Mouse (Mus musculus): ENCODE measurements around the gene Gm37240. TPM values are rescaled to one million over a fixed set of nuclear protein-coding genes. Genes with fewer than 3 reads are reported as not detected.

The Gm37240 gene
- polyA plus RNA-seq, 1 experiment from 2014 or later: 0.52 TPM

GRCm38 (mm10) chr3:84637890-84638578 lies 1249.3 kb downstream of the Gm37240 start:
- no peak overlapping the region for H3K4me2 ChIP-seq (replicated peaks; ENCODE audit: low read depth, low read length)
- no peaks in the 10 kb centered on the region for H3K27me3 ChIP-seq (ENCODE audit: control insufficient read depth, insufficient read depth, low read length)
- no peak overlapping the region for H3K4me3 ChIP-seq (ENCODE audit: low read depth, low read length)
- no peak overlapping the region for H3K27ac ChIP-seq (ENCODE audit: low read depth, low read length)
- ATAC-seq (ENCODE audit: low FRiP score): no peak
- H3K9ac ChIP-seq (ENCODE audit: low read depth, low read length): no peak overlapping the region
- no peaks in the 10 kb centered on the region for H3K36me3 ChIP-seq (ENCODE audit: control insufficient read depth, insufficient read depth, low read length)
- no peak for DNase-seq (ENCODE audit: low spot score)
- no peaks in the 10 kb centered on the region for H3K9me3 ChIP-seq (ENCODE audit: control insufficient read depth, low read length)
- H3K4me1 ChIP-seq (replicated peaks; ENCODE audit: control insufficient read depth, insufficient read depth, low read length): no peaks in the 10 kb centered on the region
- WGBS: 67% methylated on average over 12 of the region's 12 CpGs

- H3K27ac ChIP-seq (ENCODE audit: low read depth, low read length): no peak overlapping the region
- H3K9me3 ChIP-seq (ENCODE audit: control insufficient read depth, low read length): no peaks in the 10 kb centered on the region
- no peak overlapping the region for H3K4me3 ChIP-seq (ENCODE audit: low read depth, low read length)
- H3K27me3 ChIP-seq (ENCODE audit: control insufficient read depth, insufficient read depth, low read length): no peaks in the 10 kb centered on the region
- 92% methylated on average over 6 of the region's 6 CpGs for WGBS
- no peak overlapping the region for H3K4me2 ChIP-seq (replicated peaks; ENCODE audit: low read depth, low read length)
- no peak overlapping the region for H3K9ac ChIP-seq (ENCODE audit: low read depth, low read length)
- no peaks in the 10 kb centered on the region for H3K4me1 ChIP-seq (replicated peaks; ENCODE audit: control insufficient read depth, insufficient read depth, low read length)
- DNase-seq (ENCODE audit: low spot score): no peak
- no peak for ATAC-seq (ENCODE audit: low FRiP score)
- H3K36me3 ChIP-seq (ENCODE audit: control insufficient read depth, insufficient read depth, low read length): no peaks in the 10 kb centered on the region
These were observed 1250.2 kb downstream of the Gm37240 start for GRCm38 (mm10) chr3:84637095-84637494.

- Histone ChIP-seq H3K9me3 (ENCODE audit: control insufficient read depth, low read length) (no peaks in the 10 kb centered on the region), H3K36me3 (ENCODE audit: control insufficient read depth, insufficient read depth, low read length) (no peaks in the 10 kb centered on the region), H3K4me3 (ENCODE audit: low read depth, low read length) (no peak overlapping the region), H3K27ac (ENCODE audit: low read depth, low read length) (no peak overlapping the region), H3K9ac (ENCODE audit: low read depth, low read length) (no peak overlapping the region), H3K4me1 (replicated peaks; ENCODE audit: control insufficient read depth, insufficient read depth, low read length) (no peaks in the 10 kb centered on the region), H3K27me3 (ENCODE audit: control insufficient read depth, insufficient read depth, low read length) (no peaks in the 10 kb centered on the region), H3K4me2 (replicated peaks; ENCODE audit: low read depth, low read length) (no peak overlapping the region)
- 97% methylated on average over 9 of the region's 9 CpGs for WGBS
- ATAC-seq (ENCODE audit: low FRiP score) (no peak), DNase-seq (ENCODE audit: low spot score) (no peak)
These were observed 1255.7 kb downstream of the Gm37240 start for GRCm38 (mm10) chr3:84631586-84631985.

- ATAC-seq (ENCODE audit: low FRiP score): no peak
- WGBS: 65% methylated on average over 3 of the region's 3 CpGs
These were observed 1265.3 kb downstream of the Gm37240 start for GRCm38 (mm10) chr3:84622026-84622425.

GRCm38 (mm10) chr3:84619725-84620124 lies 1267.6 kb downstream of the Gm37240 start:
- DNase-seq (ENCODE audit: low spot score): no peak
- no peaks in the 10 kb centered on the region for H3K4me1 ChIP-seq (replicated peaks; ENCODE audit: control insufficient read depth, insufficient read depth, low read length)
- no peaks in the 10 kb centered on the region for H3K27me3 ChIP-seq (ENCODE audit: control insufficient read depth, insufficient read depth, low read length)
- no peak overlapping the region for H3K4me3 ChIP-seq (ENCODE audit: low read depth, low read length)
- ATAC-seq (ENCODE audit: low FRiP score): no peak
- no peak overlapping the region for H3K9ac ChIP-seq (ENCODE audit: low read depth, low read length)
- 93% methylated on average over 6 of the region's 6 CpGs for WGBS
- no peak overlapping the region for H3K27ac ChIP-seq (ENCODE audit: low read depth, low read length)
- H3K4me2 ChIP-seq (replicated peaks; ENCODE audit: low read depth, low read length): no peak overlapping the region
- H3K36me3 ChIP-seq (ENCODE audit: control insufficient read depth, insufficient read depth, low read length): no peaks in the 10 kb centered on the region
- no peaks in the 10 kb centered on the region for H3K9me3 ChIP-seq (ENCODE audit: control insufficient read depth, low read length)

More at GRCm38 (mm10) chr3:84622026-84622425, 1265.3 kb downstream of the Gm37240 start:
- Histone ChIP-seq H3K4me3 (ENCODE audit: low read depth, low read length) (no peak overlapping the region), H3K4me2 (replicated peaks; ENCODE audit: low read depth, low read length) (no peak overlapping the region), H3K4me1 (replicated peaks; ENCODE audit: control insufficient read depth, insufficient read depth, low read length) (no peaks in the 10 kb centered on the region), H3K27me3 (ENCODE audit: control insufficient read depth, insufficient read depth, low read length) (no peaks in the 10 kb centered on the region), H3K9ac (ENCODE audit: low read depth, low read length) (no peak overlapping the region), H3K36me3 (ENCODE audit: control insufficient read depth, insufficient read depth, low read length) (no peaks in the 10 kb centered on the region), H3K9me3 (ENCODE audit: control insufficient read depth, low read length) (no peaks in the 10 kb centered on the region), H3K27ac (ENCODE audit: low read depth, low read length) (no peak overlapping the region)
- DNase-seq (ENCODE audit: low spot score): no peak

- H3K4me1 ChIP-seq (replicated peaks; ENCODE audit: control insufficient read depth, insufficient read depth, low read length): no peaks in the 10 kb centered on the region
- 94% methylated on average over 7 of the region's 7 CpGs for WGBS
- H3K4me2 ChIP-seq (replicated peaks; ENCODE audit: low read depth, low read length): no peak overlapping the region
- no peak overlapping the region for H3K4me3 ChIP-seq (ENCODE audit: low read depth, low read length)
- DNase-seq (ENCODE audit: low spot score) (no peak), ATAC-seq (ENCODE audit: low FRiP score) (no peak)
- H3K9me3 ChIP-seq (ENCODE audit: control insufficient read depth, low read length): no peaks in the 10 kb centered on the region
- no peak overlapping the region for H3K27ac ChIP-seq (ENCODE audit: low read depth, low read length)
- no peaks in the 10 kb centered on the region for H3K36me3 ChIP-seq (ENCODE audit: control insufficient read depth, insufficient read depth, low read length)
- no peaks in the 10 kb centered on the region for H3K27me3 ChIP-seq (ENCODE audit: control insufficient read depth, insufficient read depth, low read length)
- no peak overlapping the region for H3K9ac ChIP-seq (ENCODE audit: low read depth, low read length)
These were observed 1268.3 kb downstream of the Gm37240 start for GRCm38 (mm10) chr3:84619056-84619455.

- no peaks in the 10 kb centered on the region for H3K9me3 ChIP-seq (ENCODE audit: control insufficient read depth, low read length)
- H3K9ac ChIP-seq (ENCODE audit: low read depth, low read length): no peak overlapping the region
- ATAC-seq (ENCODE audit: low FRiP score) (no peak), DNase-seq (ENCODE audit: low spot score) (no peak)
- no peaks in the 10 kb centered on the region for H3K27me3 ChIP-seq (ENCODE audit: control insufficient read depth, insufficient read depth, low read length)
- 94% methylated on average over 2 of the region's 2 CpGs for WGBS
- H3K4me1 ChIP-seq (replicated peaks; ENCODE audit: control insufficient read depth, insufficient read depth, low read length): no peaks in the 10 kb centered on the region
- H3K36me3 ChIP-seq (ENCODE audit: control insufficient read depth, insufficient read depth, low read length): no peaks in the 10 kb centered on the region
- no peak overlapping the region for H3K4me3 ChIP-seq (ENCODE audit: low read depth, low read length)
- no peak overlapping the region for H3K27ac ChIP-seq (ENCODE audit: low read depth, low read length)
- no peak overlapping the region for H3K4me2 ChIP-seq (replicated peaks; ENCODE audit: low read depth, low read length)
These were observed 1268.7 kb downstream of the Gm37240 start for GRCm38 (mm10) chr3:84618627-84619026.

DNA sequence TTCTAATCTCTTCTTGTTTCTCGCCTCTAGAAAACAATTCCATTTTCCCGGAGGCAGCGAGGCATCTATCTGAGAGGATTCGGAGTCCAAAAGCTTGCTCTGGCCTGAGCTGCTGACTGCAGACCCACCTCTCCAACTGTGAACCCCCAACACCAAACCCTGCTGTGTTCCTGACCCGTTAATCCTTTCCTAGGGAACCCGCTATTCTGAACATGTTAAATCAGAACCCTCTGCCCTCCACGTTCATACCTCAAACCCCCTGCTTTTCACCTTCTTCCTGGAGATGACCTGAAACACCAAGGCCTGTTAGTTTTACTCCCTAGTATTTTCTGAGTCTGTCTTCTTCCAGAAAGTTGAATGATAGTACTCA lies 1271.5 kb downstream of the Gm37240 start:
- DNase-seq (ENCODE audit: low spot score) (no peak), ATAC-seq (ENCODE audit: low FRiP score) (no peak)
- no peak overlapping the region for H3K9ac ChIP-seq (ENCODE audit: low read depth, low read length)
- 40% methylated on average over 7 of the region's 7 CpGs for WGBS
- no peaks in the 10 kb centered on the region for H3K9me3 ChIP-seq (ENCODE audit: control insufficient read depth, low read length)
- H3K4me3 ChIP-seq (ENCODE audit: low read depth, low read length): no peak overlapping the region
- H3K36me3 ChIP-seq (ENCODE audit: control insufficient read depth, insufficient read depth, low read length): no peaks in the 10 kb centered on the region
- H3K27ac ChIP-seq (ENCODE audit: low read depth, low read length): no peak overlapping the region
- H3K27me3 ChIP-seq (ENCODE audit: control insufficient read depth, insufficient read depth, low read length): no peaks in the 10 kb centered on the region
- no peaks in the 10 kb centered on the region for H3K4me1 ChIP-seq (replicated peaks; ENCODE audit: control insufficient read depth, insufficient read depth, low read length)
- no peak overlapping the region for H3K4me2 ChIP-seq (replicated peaks; ENCODE audit: low read depth, low read length)

DNA sequence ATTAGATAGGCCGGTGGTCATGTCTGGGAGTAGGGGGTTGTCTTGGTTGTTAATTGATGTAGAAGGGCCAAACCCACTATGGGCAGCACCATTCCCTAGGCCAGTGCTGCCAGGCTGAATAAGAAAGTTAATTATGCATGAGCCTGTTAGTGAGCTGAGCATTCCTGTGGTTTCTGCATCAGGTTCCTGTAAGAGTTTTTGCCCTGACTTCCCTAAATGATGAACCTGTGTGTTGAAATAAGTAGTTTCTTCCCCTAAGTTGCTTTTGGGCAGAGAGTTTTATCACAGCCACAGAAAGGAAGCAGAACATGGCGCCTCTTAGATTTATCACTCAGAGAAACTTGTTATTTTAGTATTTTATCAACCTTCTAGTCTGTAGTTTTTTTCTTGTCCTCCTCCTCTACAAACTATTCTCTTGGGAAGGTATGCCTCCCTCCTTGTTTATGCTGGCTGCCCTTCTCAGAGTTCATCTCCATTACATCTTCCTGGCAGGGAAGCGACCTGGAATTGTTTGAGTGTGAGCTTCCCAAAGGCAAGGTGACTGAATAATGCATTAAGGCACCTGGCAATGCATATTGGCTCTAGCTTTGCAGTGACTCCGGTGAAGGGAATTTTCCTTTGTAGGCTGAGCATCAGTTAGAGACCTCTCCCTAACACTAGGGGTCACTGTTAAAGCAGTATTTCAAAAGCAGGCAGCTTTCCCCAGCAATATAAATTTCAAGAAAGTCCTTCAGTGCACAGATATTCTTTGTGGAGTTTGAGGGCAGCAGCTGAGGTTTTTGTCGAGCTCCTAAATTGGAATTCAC lies 1272.1 kb downstream of the Gm37240 start:
- Histone ChIP-seq H3K4me1 (replicated peaks; ENCODE audit: control insufficient read depth, insufficient read depth, low read length) (no peaks in the 10 kb centered on the region), H3K36me3 (ENCODE audit: control insufficient read depth, insufficient read depth, low read length) (no peaks in the 10 kb centered on the region), H3K9me3 (ENCODE audit: control insufficient read depth, low read length) (no peaks in the 10 kb centered on the region), H3K9ac (ENCODE audit: low read depth, low read length) (no peak overlapping the region), H3K4me3 (ENCODE audit: low read depth, low read length) (no peak overlapping the region), H3K27ac (ENCODE audit: low read depth, low read length) (no peak overlapping the region), H3K27me3 (ENCODE audit: control insufficient read depth, insufficient read depth, low read length) (no peaks in the 10 kb centered on the region), H3K4me2 (replicated peaks; ENCODE audit: low read depth, low read length) (no peak overlapping the region)
- ATAC-seq (ENCODE audit: low FRiP score) (no peak), DNase-seq (ENCODE audit: low spot score) (peak; percentile 39)
- 34% methylated on average over 5 of the region's 5 CpGs for WGBS

All from hindbrain, embryonic 11.5 days (tissue).